Mouse (Mus musculus) forelimb bud, embryonic 11.5 days (tissue): Measurements from ENCODE around the gene Ifrd2.

Experiments used
- DNase-seq: peaks from one replicate; pipeline ENCODE4 v3.0.0-alpha.2; 2012; ENCODE audit warnings: low read depth, low spot score

Ifrd2 gene

DNA sequence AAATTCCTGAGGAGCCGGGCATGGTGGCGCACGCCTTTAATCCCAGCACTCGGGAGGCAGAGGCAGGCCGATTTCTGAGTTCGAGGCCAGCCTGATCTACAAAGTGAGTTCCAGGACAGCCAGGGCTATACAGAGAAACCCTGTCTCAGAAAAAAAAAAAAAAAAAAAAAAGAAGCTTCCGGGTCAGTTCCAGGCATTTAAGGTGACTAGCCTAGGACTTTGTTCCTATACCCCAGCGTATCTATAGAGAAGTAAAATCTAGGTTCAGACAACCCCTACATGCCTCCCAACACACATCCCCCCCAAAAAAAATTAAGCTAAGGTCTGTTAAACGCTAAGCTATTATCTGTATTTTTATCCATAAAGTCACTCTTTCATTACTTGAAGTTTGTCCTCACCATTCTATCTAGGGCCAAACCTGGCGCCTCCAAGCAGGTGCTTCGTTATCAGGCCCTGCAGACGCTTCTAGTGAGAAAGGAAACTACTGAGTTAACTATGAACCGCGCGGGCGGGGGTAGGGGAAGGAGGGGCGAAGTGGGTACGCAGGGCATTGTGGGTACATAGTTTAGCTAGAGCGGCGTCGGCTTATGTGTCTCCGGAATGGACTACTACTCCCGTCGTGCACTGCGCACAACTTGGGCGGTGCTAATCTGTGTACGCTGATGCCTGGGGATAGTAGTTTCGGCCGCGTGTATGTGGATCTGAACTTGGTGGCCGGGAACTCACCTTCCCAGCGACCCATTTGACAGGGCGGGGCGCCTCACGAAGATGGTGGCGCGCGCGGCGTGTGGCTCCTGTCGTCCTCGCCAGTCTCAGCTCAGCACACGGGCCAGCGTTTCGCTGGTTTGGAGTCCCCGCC, at the start of gene Ifrd2:
Gene Ifrd2 (plus strand): TSS at position 669 of the 859 bp plus-strand sequence.
- peak; percentile 97 for DNase-seq

DNA sequence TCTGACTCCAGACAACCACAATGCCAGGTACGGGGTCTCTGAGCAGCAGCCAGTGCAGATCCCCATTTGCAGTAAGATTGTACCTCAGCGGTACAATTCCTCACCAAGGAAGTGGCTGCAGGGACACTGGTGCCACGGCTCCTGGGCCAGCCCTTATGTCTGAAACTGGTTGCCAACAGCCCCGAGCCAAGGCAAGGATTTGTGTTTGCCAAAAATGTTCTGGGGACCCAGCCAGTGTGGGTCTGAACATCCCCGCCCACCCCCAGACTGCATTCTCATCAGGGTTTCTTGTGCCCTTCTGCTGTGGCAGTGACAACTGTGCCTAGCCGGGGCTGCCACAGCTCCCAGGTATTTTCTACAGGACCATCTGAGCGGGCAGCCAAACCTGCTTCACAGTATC, 49.2 kb upstream of the Ifrd2 start:
- DNase-seq, result no peak

DNA sequence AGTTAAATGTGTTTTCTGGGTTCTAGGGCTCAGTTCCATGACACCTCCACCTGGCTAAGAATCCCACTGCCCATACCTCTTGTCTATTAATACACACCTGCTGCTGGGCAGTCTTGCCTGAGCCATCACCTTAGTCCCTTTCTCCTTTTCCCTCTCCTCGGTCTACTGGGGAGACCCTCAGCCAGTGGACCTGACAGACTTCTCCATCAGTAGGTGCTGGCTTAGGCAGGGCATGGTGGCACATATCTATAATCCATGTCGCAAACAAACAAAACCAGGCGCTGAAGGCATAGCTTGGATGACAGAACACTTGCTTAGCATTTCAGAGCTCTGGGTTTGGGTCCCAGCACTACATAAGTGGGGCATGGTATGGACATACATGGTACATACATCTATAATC, 48.7 kb upstream of the Ifrd2 start:
- DNase-seq, result no peak

DNA sequence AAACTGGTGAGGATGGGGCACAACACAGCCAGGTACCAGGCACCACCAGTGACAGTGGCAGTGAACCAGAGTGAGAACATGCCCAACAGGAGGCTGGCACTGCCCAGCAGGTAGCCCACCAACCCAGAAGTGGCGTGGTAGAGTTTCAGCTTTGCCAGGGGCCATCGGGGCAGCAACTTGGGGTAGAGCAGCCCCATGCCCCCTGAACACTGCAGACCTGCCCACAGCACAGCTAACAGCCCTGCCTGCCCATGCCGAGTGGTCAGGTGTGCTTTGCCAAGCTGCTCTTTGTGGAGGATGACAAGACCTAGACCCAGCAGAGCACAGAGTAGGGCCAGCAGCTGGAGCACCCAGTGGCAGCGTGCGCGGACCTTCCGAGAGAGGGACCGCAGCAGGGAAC, 47.5 kb upstream of the Ifrd2 start:
- no peak for DNase-seq

DNA sequence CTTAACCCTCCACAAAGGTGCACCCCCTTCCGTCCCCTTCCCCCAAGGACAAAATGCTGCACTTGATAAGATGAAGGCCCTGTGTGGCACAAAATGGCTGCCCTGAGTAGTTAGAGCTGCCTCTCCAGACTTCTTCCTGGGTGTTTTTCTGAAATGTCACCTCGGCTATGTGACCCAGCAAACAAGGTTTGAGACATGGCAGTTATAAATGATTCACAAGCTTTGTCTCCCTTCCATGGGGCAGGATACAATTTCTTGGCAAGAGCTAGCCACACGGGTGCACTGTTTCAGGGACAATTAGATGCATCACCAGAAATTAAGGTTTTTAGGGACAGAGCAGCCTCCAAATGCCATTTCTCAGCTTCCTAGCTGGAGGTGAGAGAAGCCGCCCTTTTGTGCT, 47.0 kb upstream of the Ifrd2 start:
- no peak for DNase-seq

DNA sequence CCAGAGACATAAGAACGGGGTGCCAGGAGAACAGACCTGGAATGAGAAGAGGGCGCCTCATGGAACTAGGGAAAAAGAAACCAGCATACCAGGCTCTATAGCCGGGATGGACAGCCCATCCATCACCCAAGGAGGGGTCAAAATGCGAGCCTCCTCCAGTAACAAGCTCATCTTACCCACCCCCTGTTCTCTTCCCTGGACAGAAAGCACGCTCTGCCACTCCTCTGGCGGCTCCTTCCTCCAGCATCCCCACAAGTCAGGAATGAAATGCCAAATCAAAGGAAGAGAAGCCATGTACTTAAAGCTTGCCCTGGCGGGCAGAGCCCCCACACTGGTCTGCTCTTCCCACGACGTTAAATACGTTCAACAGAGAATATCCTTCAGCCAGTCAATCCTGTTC, 46.4 kb upstream of the Ifrd2 start:
- no peak for DNase-seq

DNA sequence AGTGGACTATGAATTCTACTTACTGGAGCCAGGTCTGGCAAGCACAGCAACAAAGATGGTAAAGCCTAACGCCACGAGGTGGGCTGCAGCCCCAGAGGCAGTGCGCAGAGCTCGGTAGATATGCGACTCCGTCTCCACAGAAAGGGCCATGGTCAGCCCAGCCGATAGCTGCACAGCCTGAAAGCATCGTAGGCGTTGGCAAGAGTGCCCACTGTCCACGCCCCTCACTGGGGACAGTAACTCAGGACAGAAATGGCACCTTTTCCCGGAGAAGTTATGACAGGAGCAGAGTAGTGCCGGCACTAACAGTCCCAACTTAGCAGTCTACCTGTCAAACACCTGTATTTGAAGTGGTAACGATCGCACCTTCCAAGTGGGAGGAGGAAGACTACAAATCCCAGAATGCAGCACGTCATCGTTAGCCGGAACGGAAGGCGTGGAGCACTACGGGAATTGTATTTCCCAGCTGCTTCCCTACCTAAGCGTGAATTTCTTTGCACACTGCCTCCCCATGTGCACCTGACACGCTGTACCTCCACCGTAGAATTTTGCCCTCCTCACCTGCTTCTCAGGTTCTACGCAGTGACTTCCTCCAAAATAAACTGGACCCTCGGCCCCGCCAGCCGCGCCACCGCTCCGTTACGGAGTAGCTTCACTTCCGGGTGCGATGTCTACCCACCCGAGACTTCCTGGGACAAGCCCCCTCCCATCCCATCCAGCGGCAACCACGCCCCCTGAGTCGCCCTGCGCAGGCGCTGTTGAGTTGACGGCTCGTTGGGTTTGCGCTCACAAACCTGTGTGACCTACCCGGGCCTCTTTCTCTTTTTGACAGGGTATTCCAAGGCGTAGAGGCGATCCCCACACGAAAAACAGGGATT, 45.7 kb upstream of the Ifrd2 start, which contains the start of the genes Cyb561d2 and Nprl2:
Gene Cyb561d2 (minus strand): TSS at position 720 of the 878 bp plus-strand sequence.
Gene Nprl2 (plus strand): TSS at position 753 of the 878 bp plus-strand sequence.
- peak; percentile 93 for DNase-seq

DNA sequence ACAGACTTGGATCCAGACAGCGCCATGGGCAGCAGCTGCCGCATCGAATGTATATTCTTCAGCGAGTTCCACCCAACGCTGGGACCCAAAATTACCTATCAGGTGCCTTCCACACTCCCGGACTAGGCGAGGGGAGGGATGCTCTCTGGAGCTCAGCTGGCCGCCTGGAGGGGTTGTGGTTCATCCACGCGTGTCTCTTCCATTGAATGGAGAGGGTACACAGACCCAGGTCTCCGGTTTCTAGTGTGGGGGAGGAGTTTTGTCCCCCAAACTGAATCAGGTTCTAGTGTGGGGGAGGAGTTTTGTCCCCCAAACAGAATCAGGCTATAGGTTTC, 45.1 kb upstream of the Ifrd2 start:
- DNase-seq, result no peak

DNA sequence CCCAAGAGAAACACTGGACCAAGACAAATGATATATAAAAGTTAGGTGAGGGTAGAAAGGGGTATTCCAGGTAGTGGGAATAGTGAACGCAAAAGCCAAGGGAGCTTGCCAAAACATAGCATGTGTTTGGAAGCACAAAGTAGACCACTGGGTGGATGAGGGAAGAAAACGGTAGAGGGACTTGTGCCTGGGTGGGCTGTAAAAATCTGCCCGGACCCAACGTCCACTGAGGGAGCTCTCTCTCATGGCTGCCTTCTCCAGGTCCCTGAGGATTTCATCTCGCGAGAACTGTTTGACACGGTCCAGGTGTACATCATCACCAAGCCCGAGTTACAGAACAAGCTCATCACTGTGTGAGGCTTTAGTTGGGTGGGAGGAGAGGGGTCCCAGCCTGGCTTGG, 44.7 kb upstream of the Ifrd2 start:
- no peak for DNase-seq

DNA sequence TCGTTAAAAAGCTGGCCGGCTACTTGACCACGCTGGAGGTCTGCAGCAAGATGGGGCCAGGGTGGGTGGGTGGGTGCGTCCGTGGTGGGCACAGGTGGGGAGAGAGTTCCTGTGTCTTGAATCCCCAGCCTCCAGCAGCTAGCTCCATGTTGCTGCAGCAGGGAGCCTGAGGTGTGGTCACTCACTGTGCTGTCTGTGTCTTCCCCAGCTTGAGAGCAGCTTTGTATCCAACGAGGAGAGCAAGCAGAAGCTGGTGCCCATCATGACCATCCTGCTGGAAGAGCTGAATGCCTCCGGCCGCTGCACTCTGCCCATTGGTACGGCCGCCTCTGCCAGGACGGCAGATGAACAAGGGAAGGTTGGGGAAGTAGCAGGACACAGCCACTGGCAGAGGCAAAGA, 44.1 kb upstream of the Ifrd2 start:
- DNase-seq, result no peak

DNA sequence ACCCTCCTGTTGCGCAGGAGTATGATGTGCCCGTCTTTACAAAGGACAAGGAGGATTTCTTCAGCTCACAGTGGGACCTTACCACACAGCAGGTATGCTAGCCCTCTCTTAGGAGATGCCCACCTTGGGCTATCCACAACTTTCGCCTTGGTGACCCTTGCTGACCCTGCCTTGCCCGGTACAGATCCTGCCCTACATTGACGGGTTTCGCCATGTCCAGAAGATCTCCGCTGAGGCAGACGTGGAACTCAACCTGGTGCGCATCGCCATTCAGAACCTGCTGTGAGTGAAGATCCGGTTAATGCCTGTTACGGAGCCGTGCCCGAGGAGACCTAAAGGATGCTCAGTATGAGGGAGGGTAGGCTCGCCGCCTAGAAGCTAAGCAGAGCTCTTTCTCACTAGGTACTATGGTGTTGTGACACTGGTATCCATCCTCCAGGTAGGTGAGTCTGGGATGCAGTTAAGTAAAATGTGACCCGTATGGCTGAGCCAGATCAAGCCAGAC, 43.2 kb upstream of the Ifrd2 start:
- DNase-seq, result no peak

DNA sequence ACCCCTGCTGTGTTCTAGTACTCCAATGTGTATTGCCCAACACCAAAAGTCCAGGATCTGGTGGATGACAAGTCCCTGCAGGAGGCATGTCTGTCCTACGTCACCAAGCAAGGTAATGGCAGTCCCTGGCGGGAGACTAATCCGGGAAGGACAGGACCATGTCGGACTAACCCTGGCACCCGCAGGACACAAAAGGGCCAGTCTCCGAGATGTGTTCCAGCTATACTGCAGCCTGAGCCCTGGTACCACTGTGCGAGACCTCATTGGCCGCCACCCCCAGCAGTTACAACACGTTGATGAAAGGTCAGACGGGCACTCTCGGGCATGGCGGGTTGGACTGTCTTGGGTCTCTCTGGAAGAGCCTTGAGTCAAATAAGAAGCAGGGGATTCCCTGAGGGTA, 42.7 kb upstream of the Ifrd2 start:
- DNase-seq, result no peak

DNA sequence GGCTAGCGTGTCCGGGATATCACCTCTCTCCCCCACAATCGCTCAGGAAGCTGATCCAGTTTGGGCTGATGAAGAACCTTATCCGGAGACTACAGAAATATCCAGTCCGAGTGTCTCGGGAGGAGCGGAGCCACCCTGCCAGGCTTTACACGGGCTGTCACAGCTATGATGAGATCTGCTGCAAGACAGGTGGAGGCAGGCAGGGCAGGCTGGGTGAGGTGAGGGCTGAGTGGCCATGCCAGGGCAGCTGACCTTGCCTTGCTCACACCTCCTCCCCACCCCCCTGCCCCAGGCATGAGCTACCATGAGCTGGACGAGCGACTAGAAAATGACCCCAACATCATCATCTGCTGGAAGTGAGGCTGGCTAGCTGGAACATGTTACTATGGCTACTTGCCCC, 42.2 kb upstream of the Ifrd2 start:
- no peak for DNase-seq

DNA sequence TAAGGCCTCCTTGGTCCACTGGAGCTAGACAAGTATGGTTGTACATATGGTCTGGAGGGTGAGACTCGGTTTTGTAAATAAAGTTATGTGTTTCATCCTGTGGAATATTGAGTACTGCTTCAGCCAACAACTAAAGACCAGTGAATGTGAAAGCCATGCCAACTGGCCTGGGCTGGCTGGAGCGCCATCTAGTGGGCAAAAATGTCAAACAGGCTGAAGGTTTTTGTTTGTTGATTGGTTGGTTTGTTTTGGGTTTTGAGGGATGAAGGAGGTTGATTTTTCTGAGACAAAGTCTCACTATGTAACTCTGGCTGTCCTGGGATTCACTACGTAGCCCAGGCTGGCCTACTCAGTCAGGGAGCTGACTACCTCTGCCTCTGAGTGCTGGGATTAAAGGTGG, 41.8 kb upstream of the Ifrd2 start:
- DNase-seq, result no peak

DNA sequence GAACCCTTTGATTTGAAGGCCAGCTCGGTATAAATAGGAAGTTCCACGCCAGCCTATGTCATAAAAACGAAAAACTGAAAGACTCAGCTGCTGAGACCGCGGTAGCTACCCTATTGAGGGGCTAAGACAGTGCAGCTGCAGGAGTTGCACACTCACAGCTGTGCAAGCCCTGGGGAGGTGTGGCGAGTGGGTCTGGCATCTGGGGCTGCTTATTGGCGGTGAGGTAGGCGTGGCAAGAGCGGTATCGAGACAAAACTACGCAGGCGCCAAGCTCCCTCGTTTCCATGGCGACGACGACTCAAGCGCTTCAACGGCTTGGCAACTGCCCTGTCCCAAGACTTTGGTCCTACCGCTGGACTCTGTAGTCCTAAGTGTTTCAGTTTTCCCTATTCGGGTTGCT, 40.4 kb upstream of the Ifrd2 start, which contains the start of gene Zmynd10:
Gene Zmynd10 (plus strand): TSS at position 273 of the 400 bp plus-strand sequence.
- DNase-seq, result peak; percentile 93

DNA sequence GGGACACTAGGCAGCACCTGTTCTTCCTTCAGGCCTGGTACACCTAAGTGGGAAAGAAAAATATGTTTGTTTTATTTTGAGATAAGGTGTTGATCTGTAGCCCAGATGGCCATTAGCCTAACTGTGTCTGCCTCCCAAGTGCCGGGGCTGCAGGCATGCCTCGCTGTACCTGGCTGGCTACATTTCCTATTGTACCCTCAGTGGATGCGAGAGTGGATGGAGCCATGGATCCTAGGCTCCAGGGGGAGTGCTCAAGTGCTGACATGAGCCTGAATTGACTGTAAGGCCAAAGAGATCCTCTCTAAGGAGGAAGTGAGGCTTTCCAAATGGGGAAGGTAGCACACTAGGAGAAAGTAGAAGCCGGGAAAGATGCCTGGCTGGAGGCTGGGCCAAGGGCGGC, 39.5 kb upstream of the Ifrd2 start:
- no peak for DNase-seq

DNA sequence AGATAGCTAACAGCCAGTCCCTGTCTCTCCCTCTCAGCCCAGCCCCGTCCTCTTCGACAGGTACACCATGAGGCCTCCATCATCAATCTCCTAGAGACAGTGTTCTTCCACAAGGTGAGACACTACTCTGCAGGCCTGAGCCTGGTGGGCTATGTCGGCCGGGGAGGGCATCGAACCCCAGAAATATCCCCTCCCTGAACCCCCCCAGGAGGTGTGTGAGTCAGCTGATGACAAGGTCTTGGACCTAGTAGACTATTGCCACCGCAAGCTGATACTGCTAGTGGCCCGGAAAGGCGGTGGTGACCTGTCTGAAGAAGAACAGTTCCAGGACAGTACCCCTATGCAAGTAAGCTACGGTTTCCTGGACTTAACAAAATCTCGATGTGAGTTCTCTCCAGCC, 38.6 kb upstream of the Ifrd2 start:
- no peak for DNase-seq

DNA sequence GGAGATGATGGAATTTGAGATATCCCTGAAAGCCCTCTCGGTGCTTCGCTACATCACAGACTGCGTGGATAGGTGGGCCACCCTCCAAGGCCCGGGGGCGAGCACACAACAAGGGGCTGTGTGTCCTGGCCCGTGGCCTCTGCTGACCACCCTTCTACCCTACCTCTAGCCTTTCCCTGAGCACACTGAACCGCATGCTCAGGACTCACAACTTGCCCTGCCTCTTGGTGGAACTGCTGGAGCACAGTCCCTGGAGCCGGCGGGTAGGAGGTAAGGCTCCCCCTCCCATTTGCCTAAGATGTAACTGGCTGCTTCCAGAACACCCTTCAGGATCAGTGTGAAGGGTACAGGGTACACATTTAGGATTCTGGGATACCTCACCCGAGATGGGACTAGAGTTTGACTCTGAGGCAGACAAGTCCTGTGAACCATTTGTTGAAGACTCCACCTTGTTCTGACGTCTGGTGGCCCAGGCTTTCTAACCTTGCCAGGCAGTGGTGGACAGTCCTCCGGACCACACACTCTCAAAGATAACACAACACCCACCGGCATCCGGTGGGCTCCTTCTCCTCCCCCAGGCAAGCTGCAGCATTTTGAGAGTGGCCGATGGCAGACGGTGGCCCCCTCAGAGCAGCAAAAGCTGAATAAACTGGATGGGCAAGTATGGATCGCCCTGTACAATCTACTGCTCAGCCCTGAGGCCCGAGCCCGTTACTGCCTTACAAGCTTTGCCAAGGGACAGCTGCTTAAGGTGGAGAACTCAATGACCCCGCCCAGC, 38.0 kb upstream of the Ifrd2 start:
- no peak for DNase-seq

DNA sequence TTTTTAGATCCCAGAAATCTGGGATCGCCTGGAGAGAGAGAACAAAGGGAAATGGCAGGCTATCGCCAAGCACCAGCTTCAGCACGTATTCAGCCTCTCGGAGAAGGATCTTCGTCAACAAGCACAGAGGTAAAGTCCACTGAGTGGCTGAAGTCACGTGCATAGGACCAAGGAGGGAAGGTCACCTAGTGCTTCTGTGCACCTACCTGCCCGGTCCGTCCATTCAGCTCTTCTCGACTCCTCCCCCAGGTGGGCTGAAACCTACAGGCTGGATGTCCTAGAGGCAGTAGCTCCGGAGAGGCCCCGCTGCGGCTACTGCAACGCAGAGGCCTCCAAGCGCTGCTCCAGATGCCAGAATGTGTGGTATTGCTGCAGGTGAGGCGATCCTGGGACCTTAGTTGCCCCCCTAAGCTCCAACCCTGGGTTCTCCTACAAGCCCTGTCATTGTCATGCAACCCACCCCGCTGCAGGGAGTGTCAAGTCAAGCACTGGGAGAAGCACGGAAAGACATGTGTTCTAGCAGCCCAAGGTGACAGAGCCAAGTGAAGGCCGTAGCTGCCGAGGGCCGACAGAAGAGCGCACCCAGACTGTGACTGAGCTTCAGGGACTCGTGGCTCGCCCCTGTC, 36.8 kb upstream of the Ifrd2 start:
- no peak for DNase-seq

DNA sequence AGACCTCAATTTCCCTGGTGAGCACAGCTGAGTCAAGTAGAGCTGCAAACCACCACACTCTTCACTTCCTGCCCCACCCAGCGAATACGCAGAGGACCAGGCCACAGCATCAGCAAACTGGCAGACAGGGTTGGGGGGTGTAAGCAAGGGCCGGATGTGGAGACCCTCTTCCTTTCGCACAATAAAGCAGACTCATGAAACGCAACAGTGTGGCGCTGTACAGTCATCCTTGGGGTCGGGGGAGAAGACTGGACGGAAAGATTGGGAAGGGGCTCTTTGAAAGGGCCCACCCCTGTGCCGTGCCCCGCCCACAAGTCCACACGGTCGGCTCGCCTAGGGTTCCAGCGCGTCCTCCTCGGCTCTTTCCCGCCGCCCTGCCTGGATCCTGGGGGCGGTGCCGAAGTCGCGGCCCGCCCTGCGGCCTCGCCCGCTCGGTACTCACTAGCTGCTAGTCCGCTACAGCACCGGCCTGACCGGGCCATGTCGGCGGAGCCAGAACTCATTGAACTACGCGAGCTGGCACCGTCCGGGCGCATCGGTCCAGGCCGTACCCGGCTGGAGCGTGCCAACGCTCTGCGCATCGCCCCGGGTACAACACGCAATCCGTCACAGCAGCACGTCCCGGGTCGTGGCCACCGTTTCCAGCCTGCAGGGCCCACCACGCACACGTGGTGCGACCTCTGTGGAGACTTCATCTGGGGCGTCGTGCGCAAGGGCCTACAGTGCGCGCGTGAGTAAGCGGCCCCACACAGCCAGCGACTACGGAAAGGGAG, 36.1 kb upstream of the Ifrd2 start, which contains the start of gene Rassf1:
Gene Rassf1 (plus strand): TSS at position 439 of the 773 bp plus-strand sequence.
- peak; percentile 66 for DNase-seq
